Mouse (Mus musculus) spleen, embryonic (tissue): ENCODE data around the gene Tmcc1.

Source experiments
- CTCF ChIA-PET: fragments of 350-600 bp; sonication (Branson Sonifier 250); formaldehyde crosslinking; loops from one replicate; lab custom pipeline; 2022; lab: Charles Lee

The Tmcc1 gene

DNA sequence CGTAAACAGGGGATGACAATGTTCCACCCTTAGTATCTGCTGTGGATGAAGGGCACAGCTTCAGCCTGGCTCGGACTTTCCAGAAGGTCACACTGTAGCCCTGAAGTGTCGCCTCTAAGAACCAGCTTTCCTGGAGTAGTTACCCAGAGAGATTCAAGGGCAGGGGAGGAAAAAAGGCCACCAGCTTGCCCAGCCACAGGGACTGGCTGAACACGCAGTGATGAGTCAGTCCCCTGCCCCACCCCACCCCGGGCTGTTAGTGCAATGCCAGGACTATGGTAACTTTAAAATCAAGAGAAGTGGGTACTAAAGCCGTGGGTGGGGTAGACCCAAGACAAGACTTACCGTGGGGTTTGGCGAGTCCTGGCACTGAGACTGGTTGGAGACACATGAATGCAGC, 217.7 kb downstream of the Tmcc1 start:
- CTCF ChIA-PET: no interaction called here

DNA sequence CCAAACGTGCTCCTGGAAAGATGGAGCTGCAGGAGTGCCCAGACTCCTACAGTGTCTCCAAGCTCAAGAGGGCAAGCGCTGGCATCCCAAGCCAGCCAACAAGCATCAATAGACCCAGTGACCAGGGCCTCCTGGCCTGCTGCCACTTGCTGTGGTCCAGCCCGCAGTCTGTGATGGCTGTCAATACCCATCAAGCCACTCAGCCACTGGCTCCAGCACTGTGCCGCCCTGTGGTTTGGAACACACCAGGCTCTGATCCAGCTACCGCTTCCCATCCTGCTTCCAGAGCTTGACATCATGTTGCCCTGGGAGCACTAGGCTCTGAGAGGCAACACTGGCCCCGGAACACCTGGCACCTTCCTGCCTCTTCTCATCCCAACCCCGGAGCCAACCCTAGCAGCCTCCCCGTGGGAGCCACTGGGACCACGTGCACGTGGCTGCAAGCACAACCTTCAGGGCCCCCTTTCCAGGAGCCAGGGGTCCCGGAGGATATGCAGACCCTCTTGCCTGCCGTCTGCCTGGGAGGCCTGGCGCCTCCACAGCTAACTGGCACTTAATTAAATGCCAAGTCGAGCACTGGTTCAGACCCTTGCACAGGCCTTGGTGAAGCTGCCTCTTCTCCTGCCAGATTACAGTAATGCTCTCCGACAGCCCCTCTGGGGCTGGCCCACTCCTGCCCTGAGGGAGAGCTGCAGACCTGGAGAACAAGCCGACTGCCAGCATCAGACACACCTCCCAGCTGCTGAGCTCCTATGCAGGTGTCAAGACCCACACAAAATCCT, 219.2 kb downstream of the Tmcc1 start:
- CTCF ChIA-PET: interaction anchor here (1.2 kb wide), 1 partner anchor 13 kb away, joined by 4 read pairs; no protein-coding TSS in a partner anchor

DNA sequence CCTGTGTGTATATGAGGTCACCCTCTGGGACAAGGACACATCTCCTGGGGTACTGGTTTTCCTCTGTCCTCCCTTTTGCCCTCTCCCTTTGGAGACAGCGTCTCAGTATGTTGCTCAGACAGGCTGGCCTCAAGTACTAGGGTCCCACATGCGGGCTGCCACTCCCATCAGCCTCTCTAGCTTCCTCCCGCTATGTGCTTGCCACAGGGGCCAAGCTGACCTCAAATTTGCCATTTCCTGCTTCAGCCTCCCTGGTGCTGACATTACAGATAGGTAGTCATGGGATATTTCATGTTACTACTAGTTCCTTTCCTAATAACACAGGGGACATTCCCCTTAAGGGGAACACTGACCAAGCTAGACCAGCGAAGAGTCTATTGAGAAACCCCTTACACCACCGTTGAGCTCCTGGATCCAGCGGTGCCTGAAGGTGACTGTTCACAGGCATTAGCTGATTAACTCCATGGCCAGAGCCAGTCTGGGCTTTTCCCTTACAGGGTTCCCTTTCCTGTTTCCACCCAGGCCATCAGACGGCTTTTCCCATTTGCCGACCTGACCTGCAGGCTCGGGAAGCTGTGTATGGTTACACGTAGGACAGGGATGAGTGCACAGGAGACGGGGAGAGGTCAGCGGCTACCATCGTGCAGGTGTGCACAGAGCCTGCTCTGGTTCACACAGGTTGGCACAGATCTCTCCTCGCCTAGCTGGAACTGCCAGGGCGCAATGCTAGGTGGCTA, 220.0 kb downstream of the Tmcc1 start:
- CTCF ChIA-PET: interaction anchor here (1.2 kb wide), 1 partner anchor 14 kb away, joined by 4 read pairs; no protein-coding TSS in a partner anchor

DNA sequence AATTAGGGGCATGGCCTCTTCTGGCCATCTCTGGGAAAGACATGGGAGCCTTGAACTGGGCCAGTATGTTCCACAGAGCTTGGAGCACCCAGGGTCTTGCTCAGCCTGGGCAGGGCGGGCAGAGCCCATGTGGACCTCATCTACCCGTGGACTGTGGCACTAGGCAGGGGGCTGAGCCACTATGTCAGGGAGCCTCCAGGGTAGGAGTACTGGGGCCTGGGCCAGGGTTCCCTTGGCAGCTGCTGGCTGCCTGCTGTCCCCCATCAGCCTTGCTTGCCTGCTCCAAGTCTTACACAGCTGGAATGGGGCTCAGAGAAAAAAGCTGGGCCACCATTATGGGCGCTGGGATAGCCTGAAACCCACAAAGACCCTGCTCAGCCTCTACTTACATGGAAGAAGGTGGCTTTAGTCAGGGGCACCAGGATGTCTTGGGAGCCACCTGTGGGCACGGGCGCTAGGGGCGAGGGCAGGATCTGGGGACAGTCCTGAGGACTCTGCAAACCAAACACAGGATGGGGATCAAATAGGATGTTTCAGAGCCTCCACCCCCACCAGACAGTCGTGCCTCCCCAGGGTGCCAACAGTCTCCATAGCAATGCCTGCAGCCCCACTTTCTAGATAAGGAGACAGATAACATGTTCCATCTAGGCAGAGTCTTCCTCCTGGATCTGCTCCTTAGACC, 221.1 kb downstream of the Tmcc1 start:
- CTCF ChIA-PET: no interaction called here

DNA sequence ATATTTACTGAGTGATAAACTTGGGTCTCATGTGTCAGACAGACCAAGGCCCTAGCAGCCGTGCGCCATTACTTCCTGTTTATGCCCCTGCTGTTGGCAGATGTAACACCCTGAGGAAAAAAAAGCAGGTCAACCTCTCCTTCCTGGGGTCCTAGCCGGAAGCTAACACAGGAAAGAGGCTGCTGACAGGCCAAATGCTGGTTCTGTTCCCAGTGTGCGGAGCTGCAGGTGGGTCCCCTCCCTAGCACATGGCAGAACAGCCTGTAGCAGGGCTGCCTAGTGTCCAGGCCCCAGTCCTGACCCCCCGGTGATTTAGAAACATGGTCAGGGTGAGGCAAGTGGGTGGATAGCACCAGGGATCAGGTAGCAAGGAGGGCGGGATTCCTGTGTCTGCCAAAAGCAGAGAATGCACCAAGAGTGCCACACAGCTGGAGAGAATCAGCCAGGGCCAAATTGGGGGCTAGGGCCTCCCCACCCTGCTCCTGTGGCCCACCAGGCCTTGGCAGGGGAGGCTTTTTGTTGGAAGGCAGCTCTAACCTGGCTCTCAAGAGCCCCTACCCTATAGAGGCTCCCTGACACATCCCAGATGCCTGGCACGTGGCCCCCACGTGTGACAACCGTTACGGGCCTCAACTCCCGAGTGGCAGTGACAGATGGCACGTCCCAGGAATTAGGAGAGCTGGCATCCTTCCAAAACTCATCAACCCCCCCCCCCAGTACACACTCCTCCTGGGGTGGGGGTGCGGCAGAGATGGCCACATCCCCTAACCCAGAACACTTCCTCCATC, 221.8 kb downstream of the Tmcc1 start:
- CTCF ChIA-PET: no interaction called here

GRCm38 (mm10) chr6:115969952-115970351, 223.3 kb downstream of the Tmcc1 start:
- CTCF ChIA-PET: no interaction called here

DNA sequence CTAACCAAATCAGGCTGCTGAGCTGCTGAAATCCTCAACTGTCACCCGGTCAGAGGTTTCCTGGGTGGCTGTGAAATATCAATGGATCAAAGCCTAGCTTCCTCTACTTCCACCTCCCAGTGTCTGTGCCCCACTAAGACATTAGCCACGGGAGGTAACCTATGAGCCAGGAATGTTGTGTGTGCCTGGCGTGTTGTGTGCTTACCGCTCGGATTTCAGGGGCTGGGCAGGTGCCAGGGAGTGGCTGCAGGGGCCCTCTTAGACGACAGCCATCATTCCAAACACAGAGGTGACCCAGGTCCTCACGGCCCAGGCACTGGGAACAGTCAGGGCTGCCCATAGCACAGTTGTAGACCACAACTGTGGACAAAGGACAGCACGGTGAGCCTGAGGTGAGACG, 224.2 kb downstream of the Tmcc1 start:
- CTCF ChIA-PET: no interaction called here

GRCm38 (mm10) chr6:115968700-115969099, 224.6 kb downstream of the Tmcc1 start:
- CTCF ChIA-PET: no interaction called here
